Mouse (Mus musculus): Measurements from ENCODE around the gene Cox7a1.

- TF ChIP-seq CTCF (IDR thresholded peaks at IDR 0.05; ENCODE audit: borderline replicate concordance, insufficient read depth, low read depth, low read length) (no peak), POLR2A (IDR thresholded peaks at IDR 0.05; ENCODE audit: borderline replicate concordance, insufficient read depth, low read length) (no peak)
Measured at GRCm38 (mm10) chr7:30211025-30211424, 27.1 kb downstream of the Cox7a1 start.

Measured in cerebellum, adult 2 months (tissue).